In genomic region chr12:26478196-26479004, GRCm38 (mm10) we compare ENCODE assay signal across 12 mouse cellular contexts. TPM values are rescaled to one million over a fixed set of nuclear protein-coding genes. Genes with fewer than 3 reads are reported as not detected.
DNase-seq lines count a peak whose midpoint lies in the region; ATAC-seq and TF ChIP-seq lines count a peak whose summit lies in the region.
"Had no signal": no experiment of that assay in that cellular context is flagged by ENCODE, and none has a peak within 500 bp of the region (broad histone marks: within the 10 kb centered on the region; RNA-seq: fewer than 3 reads in every experiment).

No protein-coding gene starts in this region.

- H3K9ac ChIP-seq in heart, postnatal 0 days (replicated peaks; ENCODE audit: low read depth, low read length): no peak overlapping the region
- H3K9ac ChIP-seq: midbrain, embryonic 12.5 days; neural tube, embryonic 15.5 days had no signal

- H3K4me3 ChIP-seq in heart, postnatal 0 days (ENCODE audit: low read depth, low read length): no peak overlapping the region
- H3K4me3 ChIP-seq: midbrain, embryonic 12.5 days; neural tube, embryonic 15.5 days had no signal

- no peaks in the 10 kb centered on the region for H3K36me3 ChIP-seq in heart, postnatal 0 days (replicated peaks; ENCODE audit: control insufficient read depth, insufficient read depth, low read length)
- H3K36me3 ChIP-seq: midbrain, embryonic 12.5 days had no signal

- TF ChIP-seq CTCF in heart, postnatal 0 days (IDR thresholded peaks at IDR 0.05; ENCODE audit: low read depth): no peak

- H3K27me3 ChIP-seq in heart, postnatal 0 days (ENCODE audit: control insufficient read depth, insufficient read depth, low read length): no peaks in the 10 kb centered on the region
- H3K27me3 ChIP-seq: midbrain, embryonic 12.5 days; neural tube, embryonic 15.5 days had no signal

- no peaks in the 10 kb centered on the region for H3K9me3 ChIP-seq in heart, postnatal 0 days (replicated peaks; ENCODE audit: control insufficient read depth, low read length)
- H3K9me3 ChIP-seq: midbrain, embryonic 12.5 days; neural tube, embryonic 15.5 days had no signal

- H3K27ac ChIP-seq in heart, postnatal 0 days (ENCODE audit: low read depth): no peak overlapping the region
- H3K27ac ChIP-seq: kidney, postnatal 0 days; midbrain, embryonic 12.5 days; neural tube, embryonic 15.5 days had no signal

- peak; percentile 72 for ATAC-seq in frontal cortex, adult (ENCODE audit: low TSS enrichment)
- ATAC-seq in heart, postnatal 0 days (ENCODE audit: insufficient read depth, low read depth): no peak
- no peak for ATAC-seq in activated CD4-positive, CD25-positive, alpha-beta regulatory T cell, adult 4 months

- no peak for DNase-seq in frontal cortex, postnatal 14 days (ENCODE audit: low spot score in 2 of 2)
- DNase-seq in right cerebral cortex, adult 2 months (ENCODE audit: low spot score in 2 of 2): peak; percentile 31
- DNase-seq in right cerebral cortex, postnatal 4 days: no peak
- peak; percentile 12 for DNase-seq in heart, postnatal 0 days (ENCODE audit: low spot score)
- DNase-seq in skeletal muscle tissue, adult 2 months (ENCODE audit: low read depth, low spot score): peak; percentile 60
- no peak for DNase-seq in thymus, postnatal 4 days
- DNase-seq: cerebellum, adult 18-20 months had no signal

- 59% methylated on average over 18 of the region's 18 CpGs for WGBS in heart, postnatal 0 days

- no peaks in the 10 kb centered on the region for H3K4me1 ChIP-seq in heart, postnatal 0 days (ENCODE audit: control insufficient read depth, insufficient read depth)
- H3K4me1 ChIP-seq: midbrain, embryonic 12.5 days; neural tube, embryonic 15.5 days had no signal

- no peak overlapping the region for H3K4me2 ChIP-seq in heart, postnatal 0 days (ENCODE audit: low read depth, low read length)
- H3K4me2 ChIP-seq: midbrain, embryonic 12.5 days; neural tube, embryonic 15.5 days had no signal

- no peak for TF ChIP-seq EP300 in heart, postnatal 0 days (IDR thresholded peaks at IDR 0.05; ENCODE audit: low read depth)

RNA-seq across cellular contexts. Expression of gene Cmpk2, which starts 9.4 kb away (rescaled TPM):
- 7.8 and 13.6 TPM in 2 replicates for total RNA-seq in heart, postnatal 0 days (2014; rRNA removed; ENCODE audit: low replicate concordance)
- 3.3 and 5.5 TPM in 2 replicates for polyA plus RNA-seq in heart, postnatal 0 days (2015; fragmentation: Nextera tagmentation; extraction: Ambion mirVana)
- 1 to 10 TPM; 7.8 to 9.8 TPM for polyA plus RNA-seq in activated CD4-positive, CD25-positive, alpha-beta regulatory T cell, adult 4 months (2017; shearing (Covaris generic))

RNA-seq across cellular contexts. Expression of gene Rsad2, which starts 22.1 kb away (rescaled TPM):
- 4.3 and 7.1 TPM in 2 replicates for total RNA-seq in heart, postnatal 0 days (2014; rRNA removed; ENCODE audit: low replicate concordance)
- polyA plus RNA-seq in heart, postnatal 0 days (2015; fragmentation: Nextera tagmentation; extraction: Ambion mirVana): 3.0 and 4.8 TPM in 2 replicates
- polyA plus RNA-seq in activated CD4-positive, CD25-positive, alpha-beta regulatory T cell, adult 4 months (2017; shearing (Covaris generic)): 1 to 10 TPM; 2.7 to 3.6 TPM

Comparison
In these comparisons a context has a peak if more than half of its experiments do, and no peak if none do; other contexts are left out.
1. DNase-seq: peak in right cerebral cortex, adult 2 months (2 of 2), heart, postnatal 0 days (single experiment) and skeletal muscle tissue, adult 2 months (single experiment); none in frontal cortex, postnatal 14 days (0 of 2), right cerebral cortex, postnatal 4 days (single experiment) and thymus, postnatal 4 days (single experiment).